Mouse (Mus musculus) neutrophil, adult 83 days (primary cell): ENCODE results near the gene Ly6g5c. TPM values are rescaled to one million over a fixed set of nuclear protein-coding genes. Genes with fewer than 3 reads are reported as not detected.

Source experiments
- total RNA-seq, 2 experiments: library from RNA; stranded (reverse); gene quantifications; one replicate each; pipeline ENCODE4 v1.2.4; 2023

Ly6g5c gene
- total RNA-seq, 2 experiments from 2014 or later: not detected

Other genes with a start within 250 kb of the Ly6g5c start
- gene Cfb, start 245.8 kb upstream of the Ly6g5c start, total RNA-seq: 1 to 10 TPM; 1.6 to 1.8 TPM
- gene Zbtb12, start 228.8 kb upstream of the Ly6g5c start, total RNA-seq: 1 to 10 TPM; 2.8 to 3.9 TPM
- not detected for gene Gm20547, start 226.2 kb upstream of the Ly6g5c start, total RNA-seq
- gene C2, start 210.0 kb upstream of the Ly6g5c start, total RNA-seq: under 1 TPM in 1 of 2 experiments, not detected in 1; 0.24 TPM
- 10 to 100 TPM; 68.7 to 71.8 TPM for gene Ehmt2, start 209.8 kb upstream of the Ly6g5c start, total RNA-seq
- gene Slc44a4, start 193.8 kb upstream of the Ly6g5c start, total RNA-seq: not detected
- gene Neu1, start 177.0 kb upstream of the Ly6g5c start, total RNA-seq: 10 to 100 TPM; 60.2 to 63.2 TPM
- gene Hspa1b, start 149.0 kb upstream of the Ly6g5c start, total RNA-seq: 100 to 1,000 TPM in 1 of 2 experiments, 10 to 100 TPM in 1; 58.3 to 134 TPM
- gene Gm20481, start 138.4 kb upstream of the Ly6g5c start, total RNA-seq: not detected
- 100 to 1,000 TPM in 1 of 2 experiments, 10 to 100 TPM in 1; 86.4 to 244 TPM for gene Hspa1a, start 136.1 kb upstream of the Ly6g5c start, total RNA-seq
- under 1 TPM in 1 of 2 experiments, not detected in 1; 0.20 TPM for gene Hspa1l, start 135.6 kb upstream of the Ly6g5c start, total RNA-seq
- gene Lsm2, start 126.4 kb upstream of the Ly6g5c start, total RNA-seq: 10 to 100 TPM; 41.4 to 45.7 TPM
- gene Vars, start 107.3 kb upstream of the Ly6g5c start, total RNA-seq: 10 to 100 TPM; 61.7 to 68.3 TPM
- under 1 TPM in 1 of 2 experiments, not detected in 1; 0.15 TPM for gene Vwa7, start 91.7 kb upstream of the Ly6g5c start, total RNA-seq
- 1 to 10 TPM; 1.3 to 2.1 TPM for gene Sapcd1, start 80.3 kb upstream of the Ly6g5c start, total RNA-seq
- gene Msh5, start 61.5 kb upstream of the Ly6g5c start, total RNA-seq: 10 to 100 TPM; 11.5 to 12.5 TPM
- 100 to 1,000 TPM; 262 to 285 TPM for gene Clic1, start 58.3 kb upstream of the Ly6g5c start, total RNA-seq
- 1 to 10 TPM; 2.5 to 3.1 TPM for gene Ddah2, start 49.2 kb upstream of the Ly6g5c start, total RNA-seq
- 1 to 10 TPM in 1 of 2 experiments, not detected in 1; 1.0 TPM for gene Ly6g6c, start 42.9 kb upstream of the Ly6g5c start, total RNA-seq
- under 1 TPM in 1 of 2 experiments, not detected in 1; 0.26 TPM for gene Mpig6b, start 42.1 kb upstream of the Ly6g5c start, total RNA-seq
- not detected for gene Ly6g6e, start 31.4 kb upstream of the Ly6g5c start, total RNA-seq
- gene Ly6g6d, start 30.2 kb upstream of the Ly6g5c start, total RNA-seq: not detected
- under 1 TPM in 1 of 2 experiments, not detected in 1; 0.35 TPM for gene Ly6g6f, start 22.7 kb upstream of the Ly6g5c start, total RNA-seq
- gene Abhd16a, start 19.0 kb upstream of the Ly6g5c start, total RNA-seq: 10 to 100 TPM; 50.2 to 58.4 TPM
- 10 to 100 TPM; 13.5 to 16.4 TPM for gene Ly6g5b, start 7.1 kb downstream of the Ly6g5c start, total RNA-seq
- gene Gpank1, start 13.2 kb downstream of the Ly6g5c start, total RNA-seq: 10 to 100 TPM; 20.2 to 26.5 TPM
- gene Csnk2b, start 13.8 kb downstream of the Ly6g5c start, total RNA-seq: 100 to 1,000 TPM; 172 TPM
- 10 to 100 TPM; 16.4 to 24.3 TPM for gene D17H6S53E, start 18.1 kb downstream of the Ly6g5c start, total RNA-seq
- gene Apom, start 23.8 kb downstream of the Ly6g5c start, total RNA-seq: under 1 TPM in 1 of 2 experiments, not detected in 1; 0.42 TPM
- 100 to 1,000 TPM; 222 to 226 TPM for gene Bag6, start 26.9 kb downstream of the Ly6g5c start, total RNA-seq
- 100 to 1,000 TPM; 180 to 195 TPM for gene Prrc2a, start 56.6 kb downstream of the Ly6g5c start, total RNA-seq
- gene Aif1, start 67.8 kb downstream of the Ly6g5c start, total RNA-seq: 10 to 100 TPM; 18.0 to 18.3 TPM
- gene Lst1, start 80.2 kb downstream of the Ly6g5c start, total RNA-seq: 100 to 1,000 TPM; 564 to 656 TPM
- 10 to 100 TPM; 84.2 to 91.5 TPM for gene Ltb, start 86.2 kb downstream of the Ly6g5c start, total RNA-seq
- 10 to 100 TPM; 71.0 to 84.1 TPM for gene Tnf, start 93.7 kb downstream of the Ly6g5c start, total RNA-seq
- gene Lta, start 97.1 kb downstream of the Ly6g5c start, total RNA-seq: not detected
- not detected for gene Gm16181, start 112.6 kb downstream of the Ly6g5c start, total RNA-seq
- 1 to 10 TPM; 2.2 to 4.8 TPM for gene Atp6v1g2, start 125.4 kb downstream of the Ly6g5c start, total RNA-seq
- gene Nfkbil1, start 127.5 kb downstream of the Ly6g5c start, total RNA-seq: 10 to 100 TPM; 18.6 to 19.5 TPM
- 100 to 1,000 TPM; 208 to 239 TPM for gene Ddx39b, start 133.5 kb downstream of the Ly6g5c start, total RNA-seq
- gene H2-D1, start 154.5 kb downstream of the Ly6g5c start, total RNA-seq: 1,000 to 10,000 TPM; 1,522 to 1,549 TPM
- gene H2-Q1, start 212.1 kb downstream of the Ly6g5c start, total RNA-seq: 1 to 10 TPM; 6.7 to 6.9 TPM
- gene H2-Q2, start 234.0 kb downstream of the Ly6g5c start, total RNA-seq: 1 to 10 TPM; 5.5 to 6.4 TPM